Comparison of ENCODE assay signal across 38 mouse cellular contexts in the genomic region with DNA sequence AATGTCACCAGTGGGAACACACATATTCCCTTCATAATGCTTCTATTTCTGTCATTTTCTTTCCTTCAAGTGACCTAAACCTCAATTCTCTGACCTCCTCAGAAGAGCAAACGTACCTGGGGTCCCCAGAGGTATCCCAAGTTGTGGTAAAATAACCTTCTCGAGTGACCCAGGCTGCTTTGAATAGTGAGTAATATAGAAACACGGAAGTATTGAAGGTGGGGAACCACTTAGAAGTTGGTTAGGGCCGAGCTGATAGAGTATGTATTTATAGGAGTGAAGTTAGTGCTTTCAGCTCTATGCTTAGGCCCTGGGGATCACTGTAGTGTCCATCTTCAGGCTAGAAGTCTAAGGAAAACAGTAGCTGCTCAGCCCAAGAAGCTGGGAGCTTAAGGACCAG. TPM values are rescaled to one million over a fixed set of nuclear protein-coding genes. Genes with fewer than 3 reads are reported as not detected.
"Had no signal": no experiment of that assay in that cellular context is flagged by ENCODE, and none has a peak within 500 bp of the region (broad histone marks: within the 10 kb centered on the region; RNA-seq: fewer than 3 reads in every experiment).

No protein-coding gene starts in this region.

- H3K27me3 ChIP-seq: embryonic facial prominence, embryonic 12.5 days; embryonic facial prominence, embryonic 13.5 days; embryonic facial prominence, embryonic 15.5 days; forebrain, embryonic 12.5 days; forebrain, embryonic 13.5 days; forebrain, embryonic 15.5 days had no signal

- H3K4me2 ChIP-seq: embryonic facial prominence, embryonic 12.5 days; embryonic facial prominence, embryonic 13.5 days; embryonic facial prominence, embryonic 15.5 days; forebrain, embryonic 12.5 days; forebrain, embryonic 13.5 days; forebrain, embryonic 15.5 days had no signal

- DNase-seq: cerebellum, adult 9-10 months; cerebellum, adult 9-11 months; cerebellum, postnatal 10 days; cerebellum, postnatal 14 days; cerebellum, postnatal 25 days; cerebellum, postnatal 36 days; embryo, embryonic 11 days; forebrain, postnatal 0 days; gastrocnemius, adult 2 months; gastrocnemius, postnatal 10 days; gastrocnemius, postnatal 14 days; gastrocnemius, postnatal 25 days; gastrocnemius, postnatal 36 days; heart, adult 18-20 months; heart, adult 2 months had no signal

- H3K36me3 ChIP-seq: embryonic facial prominence, embryonic 10.5 days; embryonic facial prominence, embryonic 12.5 days; embryonic facial prominence, embryonic 13.5 days; embryonic facial prominence, embryonic 15.5 days; forebrain, embryonic 10.5 days; forebrain, embryonic 12.5 days; forebrain, embryonic 15.5 days had no signal

- H3K9me3 ChIP-seq: embryonic facial prominence, embryonic 10.5 days; embryonic facial prominence, embryonic 12.5 days; embryonic facial prominence, embryonic 13.5 days; embryonic facial prominence, embryonic 15.5 days; forebrain, embryonic 10.5 days; forebrain, embryonic 12.5 days; forebrain, embryonic 13.5 days; forebrain, embryonic 15.5 days had no signal

- ATAC-seq: forebrain, embryonic 13.5 days; forebrain, embryonic 14.5 days; forebrain, embryonic 15.5 days; forebrain, embryonic 16.5 days; forebrain, postnatal 0 days had no signal

- H3K4me3 ChIP-seq: embryonic facial prominence, embryonic 10.5 days; embryonic facial prominence, embryonic 12.5 days; embryonic facial prominence, embryonic 13.5 days; embryonic facial prominence, embryonic 15.5 days; erythroblast, embryonic 14.5 days; forebrain, embryonic 10.5 days; forebrain, embryonic 12.5 days; forebrain, embryonic 13.5 days; forebrain, embryonic 15.5 days; gastrocnemius, adult 2 months; heart, adult 2 months had no signal

- H3K27ac ChIP-seq: embryonic facial prominence, embryonic 10.5 days; embryonic facial prominence, embryonic 12.5 days; embryonic facial prominence, embryonic 13.5 days; embryonic facial prominence, embryonic 15.5 days; forebrain, embryonic 10.5 days; forebrain, embryonic 12.5 days; forebrain, embryonic 13.5 days; forebrain, embryonic 15.5 days; gastrocnemius, adult 2 months; heart, adult 2 months had no signal

- H3K4me1 ChIP-seq: embryonic facial prominence, embryonic 10.5 days; embryonic facial prominence, embryonic 12.5 days; embryonic facial prominence, embryonic 13.5 days; embryonic facial prominence, embryonic 15.5 days; forebrain, embryonic 10.5 days; forebrain, embryonic 12.5 days; forebrain, embryonic 13.5 days; forebrain, embryonic 15.5 days had no signal

- H3K9ac ChIP-seq: embryonic facial prominence, embryonic 12.5 days; embryonic facial prominence, embryonic 13.5 days; embryonic facial prominence, embryonic 15.5 days; forebrain, embryonic 12.5 days; forebrain, embryonic 13.5 days; forebrain, embryonic 15.5 days; forebrain, postnatal 0 days had no signal

RNA-seq across cellular contexts. Expression of a gene that starts 20.6 kb away (rescaled TPM):
- total RNA-seq: common myeloid progenitor, adult 5-6 weeks; forebrain, postnatal 0 days; gastrocnemius, adult 18-20 months; gastrocnemius, adult 2 months; gastrocnemius, adult 8-10 months; gastrocnemius, postnatal 10 days; gastrocnemius, postnatal 14 days; gastrocnemius, postnatal 25 days; gastrocnemius, postnatal 36 days; gastrocnemius, postnatal 4 days; granulocyte monocyte progenitor cell, adult 5-6 weeks; heart, adult 18-20 months; heart, adult 2 months; heart, adult 8-10 months had no signal
- polyA plus RNA-seq: cortical plate, adult 2 months; embryonic facial prominence, embryonic 10.5 days; embryonic facial prominence, embryonic 11.5 days; embryonic facial prominence, embryonic 12.5 days; embryonic facial prominence, embryonic 13.5 days; embryonic facial prominence, embryonic 14.5 days; embryonic facial prominence, embryonic 15.5 days; erythroblast, embryonic 14.5 days; forebrain, embryonic 10.5 days; forebrain, embryonic 11.5 days; forebrain, embryonic 12.5 days; forebrain, embryonic 13.5 days; forebrain, embryonic 14.5 days; forebrain, embryonic 15.5 days; forebrain, embryonic 16.5 days; forebrain, postnatal 0 days; frontal cortex, adult 2 months; gonadal fat pad, adult 2 months; heart, adult 2 months had no signal
